Mouse (Mus musculus): ENCODE results near the gene Npl. TPM values are rescaled to one million over a fixed set of nuclear protein-coding genes. Genes with fewer than 3 reads are reported as not detected.
"Not testable (repeated sequence)": the region's sequence is repeated elsewhere in the genome, so short reads cannot be mapped to it uniquely, and the experiment has no call there.

The Npl gene
- polyA plus RNA-seq, 1 experiment from 2014 or later: 13.3 TPM

DNA sequence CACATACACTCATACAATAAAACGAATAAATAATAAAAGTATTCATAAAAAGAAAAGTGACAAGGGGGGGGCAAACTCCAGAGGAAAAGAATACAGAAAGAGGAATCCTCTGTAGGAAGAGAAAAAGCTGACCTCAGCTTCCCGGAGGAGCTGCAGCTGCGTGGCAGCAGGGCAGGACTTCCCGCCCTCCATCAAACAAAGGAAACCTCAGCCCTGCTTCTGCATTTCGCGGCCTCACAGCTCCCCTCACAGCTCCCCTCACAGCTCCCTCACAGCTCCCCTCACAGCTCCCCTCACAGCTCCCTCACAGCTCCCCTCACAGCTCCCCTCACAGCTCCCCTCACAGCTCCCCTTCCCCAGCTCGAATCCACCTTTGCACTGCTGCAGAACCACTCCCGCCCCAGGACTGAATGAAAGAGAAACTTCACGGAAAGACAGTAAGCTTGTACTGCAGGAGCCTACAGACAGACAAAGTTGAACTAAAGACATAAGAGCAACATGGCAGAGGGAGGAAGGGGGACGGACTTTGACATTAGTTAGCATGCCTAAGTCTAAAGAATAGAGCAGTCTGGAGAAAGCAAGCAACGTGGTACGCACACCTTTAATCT lies 17.5 kb downstream of the Npl start:
- Histone ChIP-seq H3K4me1 (ENCODE audit: control insufficient read depth, insufficient read depth, low read length) (peaks cover 12% of the 10 kb centered on the region), H3K27me3 (ENCODE audit: control insufficient read depth, insufficient read depth, low read depth, low read length) (no peaks in the 10 kb centered on the region), H3K27ac (ENCODE audit: low read length) (peak overlapping the region; percentile 67), H3K4me3 (ENCODE audit: low read depth, low read length) (no peak overlapping the region), H3K9me3 (replicated peaks; ENCODE audit: control insufficient read depth, low read length, poor library complexity, severe bottlenecking) (no peaks in the 10 kb centered on the region), H3K9ac (ENCODE audit: low read depth, low read length) (0 out of 2 replicates have a peak overlapping the region, but pooled peaks have one; percentile 43), H3K4me2 (ENCODE audit: low read length) (peak overlapping the region; percentile 40), H3K36me3 (ENCODE audit: control insufficient read depth, insufficient read depth, low read length) (no peaks in the 10 kb centered on the region)
- WGBS: 8% methylated on average over 12 of the region's 12 CpGs
- peak; percentile 40; the same call in 1 of the 2 replicates for ATAC-seq

DNA sequence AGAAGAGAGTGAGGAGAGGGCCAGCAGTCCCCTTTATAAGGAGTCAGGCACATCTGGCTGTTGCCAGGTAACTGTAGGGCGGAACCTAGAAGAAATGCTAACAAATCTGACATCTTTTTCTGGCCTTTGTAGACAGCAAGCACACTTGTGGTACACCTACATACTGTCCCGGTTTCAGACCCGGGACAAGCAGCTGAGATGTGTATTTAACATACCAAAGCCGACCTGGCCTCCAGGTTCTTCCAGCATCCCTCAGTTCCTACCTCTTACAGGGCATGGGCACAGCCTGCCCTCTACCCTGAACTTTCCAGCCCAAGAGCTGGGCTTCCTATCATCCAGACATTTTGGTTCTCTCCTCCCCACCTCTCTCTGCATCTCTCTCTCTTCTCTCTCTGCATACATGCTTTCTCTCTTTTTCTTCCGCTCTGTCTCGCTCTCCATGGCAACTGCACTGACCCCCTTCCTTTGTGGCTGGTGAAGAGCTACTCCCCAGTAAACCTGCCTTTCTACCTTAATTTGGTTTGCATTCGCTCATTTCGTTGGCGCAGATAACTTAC lies 18.1 kb downstream of the Npl start:
- Histone ChIP-seq H3K36me3 (ENCODE audit: control insufficient read depth, insufficient read depth, low read length) (no peaks in the 10 kb centered on the region), H3K27ac (ENCODE audit: low read length) (peak overlapping the region; percentile 67), H3K9me3 (replicated peaks; ENCODE audit: control insufficient read depth, low read length, poor library complexity, severe bottlenecking) (no peaks in the 10 kb centered on the region), H3K27me3 (ENCODE audit: control insufficient read depth, insufficient read depth, low read depth, low read length) (no peaks in the 10 kb centered on the region), H3K9ac (ENCODE audit: low read depth, low read length) (no peak overlapping the region), H3K4me2 (ENCODE audit: low read length) (peak overlapping the region; percentile 40), H3K4me3 (ENCODE audit: low read depth, low read length) (no peak overlapping the region), H3K4me1 (ENCODE audit: control insufficient read depth, insufficient read depth, low read length) (peaks cover 12% of the 10 kb centered on the region)
- 12% methylated on average over 9 of the region's 9 CpGs for WGBS
- peak; percentile 77 for ATAC-seq

DNA sequence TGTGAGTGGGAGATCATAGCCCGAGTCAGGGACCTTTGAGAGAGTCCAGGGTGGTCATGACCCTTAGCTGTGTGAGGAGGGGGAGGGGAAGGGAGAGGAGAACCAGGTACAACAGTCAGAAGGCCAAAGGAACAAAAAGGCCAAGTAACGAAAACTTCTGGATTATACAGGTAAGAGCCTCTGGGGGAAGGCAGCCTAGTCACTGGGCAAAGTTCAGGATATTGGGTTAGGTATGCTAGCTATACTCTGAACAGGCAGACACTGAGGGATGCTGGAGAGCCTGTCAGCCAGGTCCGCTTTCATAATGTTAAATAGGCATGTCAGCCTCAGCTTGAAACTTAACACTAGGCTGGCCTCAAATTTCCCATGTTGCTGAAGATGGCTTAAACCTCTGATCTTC lies 27.7 kb downstream of the Npl start:
- Histone ChIP-seq H3K4me3 (ENCODE audit: low read depth, low read length) (no peak overlapping the region), H3K4me1 (ENCODE audit: control insufficient read depth, insufficient read depth, low read length) (no peaks in the 10 kb centered on the region), H3K27ac (ENCODE audit: low read length) (no peak overlapping the region), H3K9ac (ENCODE audit: low read depth, low read length) (no peak overlapping the region), H3K4me2 (ENCODE audit: low read length) (no peak overlapping the region), H3K27me3 (ENCODE audit: control insufficient read depth, insufficient read depth, low read depth, low read length) (no peaks in the 10 kb centered on the region), H3K9me3 (replicated peaks; ENCODE audit: control insufficient read depth, low read length, poor library complexity, severe bottlenecking) (no peaks in the 10 kb centered on the region), H3K36me3 (ENCODE audit: control insufficient read depth, insufficient read depth, low read length) (no peaks in the 10 kb centered on the region)
- no peak for ATAC-seq
- WGBS: 69% methylated on average over 3 of the region's 3 CpGs

DNA sequence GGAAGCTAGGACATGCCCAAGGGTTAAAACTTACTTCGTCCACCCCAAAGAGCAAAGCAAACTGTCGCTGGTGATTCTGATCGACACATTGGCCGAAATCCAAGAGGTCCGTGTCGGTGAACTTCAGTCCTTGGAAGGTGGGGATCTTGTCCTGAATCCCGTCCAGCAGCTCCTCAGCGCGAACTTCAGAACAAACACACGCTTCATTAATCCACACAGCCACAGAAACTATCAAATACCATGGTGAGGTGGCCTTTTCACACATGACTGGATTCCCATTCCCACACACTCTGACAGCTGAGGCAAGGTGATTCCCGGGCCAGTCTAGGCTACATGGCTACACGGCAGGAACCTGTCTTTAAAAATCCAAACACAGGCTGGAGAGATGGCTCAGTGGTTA lies 34.5 kb downstream of the Npl start:
- Histone ChIP-seq H3K4me1 (ENCODE audit: control insufficient read depth, insufficient read depth, low read length) (no peaks in the 10 kb centered on the region), H3K27me3 (ENCODE audit: control insufficient read depth, insufficient read depth, low read depth, low read length) (no peaks in the 10 kb centered on the region), H3K4me3 (ENCODE audit: low read depth, low read length) (no peak overlapping the region), H3K36me3 (ENCODE audit: control insufficient read depth, insufficient read depth, low read length) (no peaks in the 10 kb centered on the region), H3K27ac (ENCODE audit: low read length) (no peak overlapping the region), H3K9ac (ENCODE audit: low read depth, low read length) (no peak overlapping the region), H3K4me2 (ENCODE audit: low read length) (no peak overlapping the region), H3K9me3 (replicated peaks; ENCODE audit: control insufficient read depth, low read length, poor library complexity, severe bottlenecking) (no peaks in the 10 kb centered on the region)
- ATAC-seq: no peak
- 86% methylated on average over 12 of the region's 12 CpGs for WGBS

DNA sequence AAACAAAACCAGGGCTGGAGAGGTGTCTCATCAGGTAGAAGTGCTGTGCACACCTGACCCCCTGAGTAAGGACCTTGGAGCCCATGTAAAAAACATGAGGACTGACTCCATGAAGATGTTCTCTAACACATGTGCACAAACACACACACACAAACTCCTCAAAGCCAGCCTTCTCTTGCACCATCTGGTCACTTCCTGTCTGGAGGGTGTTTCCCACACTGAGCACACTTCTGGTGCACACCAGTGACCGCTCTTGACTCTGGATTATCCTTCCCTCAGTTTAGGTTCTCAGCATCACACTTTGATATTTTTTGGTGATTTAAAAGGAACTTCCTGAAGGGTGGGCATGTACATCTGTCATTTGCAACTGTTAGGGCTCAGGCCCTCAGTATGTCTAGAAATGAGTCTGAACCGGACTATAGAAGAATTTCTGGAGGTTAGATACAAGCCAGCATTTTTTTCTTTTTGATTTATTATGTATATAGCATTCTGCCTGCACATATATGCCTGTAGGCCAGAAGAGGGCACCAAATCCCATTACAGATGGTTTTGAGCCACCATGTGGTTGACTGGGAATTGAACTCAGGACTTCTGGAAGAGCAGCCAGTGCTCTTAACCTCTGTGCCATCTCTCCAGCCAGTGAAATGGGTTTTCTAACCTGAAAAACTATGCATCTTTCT lies 39.4 kb downstream of the Npl start:
- WGBS: 63% methylated on average over 2 of the region's 2 CpGs

DNA sequence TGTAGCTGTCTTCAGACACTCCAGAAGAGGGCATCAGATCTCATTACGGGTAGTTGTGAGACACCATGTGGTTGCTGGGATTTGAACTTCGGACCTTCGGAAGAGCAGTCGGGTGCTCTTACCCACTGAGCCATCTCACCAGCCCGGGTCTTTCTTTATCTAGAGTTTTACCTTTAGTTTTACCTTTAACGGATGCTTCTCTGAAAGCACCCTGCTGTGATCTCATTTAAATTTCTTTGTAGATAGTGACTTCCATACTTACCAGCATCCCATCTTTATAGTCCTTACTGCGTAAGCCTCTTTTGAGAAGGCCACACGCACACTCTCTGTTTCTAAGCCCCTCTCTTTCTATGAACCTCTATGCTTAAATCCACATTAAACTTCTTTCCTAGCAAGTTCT lies 40.3 kb downstream of the Npl start:
- H3K9ac ChIP-seq (ENCODE audit: low read depth, low read length); H3K4me3 ChIP-seq (ENCODE audit: low read depth, low read length); H3K4me2 ChIP-seq (ENCODE audit: low read length); H3K27me3 ChIP-seq (ENCODE audit: control insufficient read depth, insufficient read depth, low read depth, low read length); H3K27ac ChIP-seq (ENCODE audit: low read length); ATAC-seq; H3K36me3 ChIP-seq (ENCODE audit: control insufficient read depth, insufficient read depth, low read length); H3K4me1 ChIP-seq (ENCODE audit: control insufficient read depth, insufficient read depth, low read length); H3K9me3 ChIP-seq (replicated peaks; ENCODE audit: control insufficient read depth, low read length, poor library complexity, severe bottlenecking): not testable (repeated sequence)
- WGBS: 63% methylated on average over 8 of the region's 8 CpGs

More for the DNA sequence above, 39.4 kb downstream of the Npl start:
- ATAC-seq: no peak
- H3K9ac ChIP-seq (ENCODE audit: low read depth, low read length): no peak overlapping the region
- H3K27me3 ChIP-seq (ENCODE audit: control insufficient read depth, insufficient read depth, low read depth, low read length): no peaks in the 10 kb centered on the region
- H3K36me3 ChIP-seq (ENCODE audit: control insufficient read depth, insufficient read depth, low read length): no peaks in the 10 kb centered on the region
- H3K4me2 ChIP-seq (ENCODE audit: low read length): no peak overlapping the region
- no peak overlapping the region for H3K4me3 ChIP-seq (ENCODE audit: low read depth, low read length)
- H3K9me3 ChIP-seq (replicated peaks; ENCODE audit: control insufficient read depth, low read length, poor library complexity, severe bottlenecking): no peaks in the 10 kb centered on the region
- no peak overlapping the region for H3K27ac ChIP-seq (ENCODE audit: low read length)
- H3K4me1 ChIP-seq (ENCODE audit: control insufficient read depth, insufficient read depth, low read length): no peaks in the 10 kb centered on the region

DNA sequence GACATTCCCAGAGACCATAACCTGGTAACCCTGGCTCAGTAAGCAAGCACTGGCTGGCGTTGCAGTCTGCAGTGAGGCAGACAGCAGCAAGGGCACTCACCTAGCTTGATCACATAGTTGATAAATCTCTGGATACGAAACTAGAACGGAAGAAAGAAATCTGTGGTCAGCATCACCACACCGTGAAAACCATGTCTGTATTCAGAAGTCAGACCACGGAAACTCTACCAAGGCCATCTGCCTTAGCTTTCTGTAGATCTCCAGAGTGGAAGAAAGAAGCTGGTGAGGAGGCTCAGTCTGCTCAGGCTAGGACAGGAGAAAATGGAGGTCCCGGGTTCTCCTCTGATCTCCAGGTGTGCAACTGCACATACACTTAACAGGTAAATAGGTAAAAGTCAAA lies 40.8 kb downstream of the Npl start:
- H3K36me3 ChIP-seq (ENCODE audit: control insufficient read depth, insufficient read depth, low read length): no peaks in the 10 kb centered on the region

DNA sequence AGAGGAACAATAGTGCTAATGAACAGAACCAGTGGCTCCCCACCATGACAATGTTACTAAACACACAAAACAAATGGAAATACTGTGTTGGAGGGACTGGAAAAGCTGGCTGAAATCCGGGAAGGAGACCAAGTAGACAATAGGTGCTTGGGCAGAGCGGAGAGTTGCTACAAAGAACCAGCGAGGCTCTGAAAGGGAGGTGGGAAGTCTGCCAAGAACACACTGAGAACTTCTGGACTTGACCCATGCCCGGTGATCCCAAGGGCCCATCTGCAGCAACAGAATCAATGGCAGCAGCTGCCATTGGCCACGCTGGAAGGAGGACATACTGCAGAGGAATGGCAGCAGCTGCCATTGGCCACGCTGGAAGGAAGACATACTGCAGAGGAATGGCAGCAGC lies 43.6 kb downstream of the Npl start:
- ATAC-seq: no peak

More for the DNA sequence above, 40.8 kb downstream of the Npl start:
- no peaks in the 10 kb centered on the region for H3K4me1 ChIP-seq (ENCODE audit: control insufficient read depth, insufficient read depth, low read length)
- no peaks in the 10 kb centered on the region for H3K9me3 ChIP-seq (replicated peaks; ENCODE audit: control insufficient read depth, low read length, poor library complexity, severe bottlenecking)
- no peaks in the 10 kb centered on the region for H3K27me3 ChIP-seq (ENCODE audit: control insufficient read depth, insufficient read depth, low read depth, low read length)
- no peak for ATAC-seq
- no peak overlapping the region for H3K9ac ChIP-seq (ENCODE audit: low read depth, low read length)
- H3K4me3 ChIP-seq (ENCODE audit: low read depth, low read length): no peak overlapping the region
- 93% methylated on average over 6 of the region's 6 CpGs for WGBS
- no peak overlapping the region for H3K4me2 ChIP-seq (ENCODE audit: low read length)
- no peak overlapping the region for H3K27ac ChIP-seq (ENCODE audit: low read length)

DNA sequence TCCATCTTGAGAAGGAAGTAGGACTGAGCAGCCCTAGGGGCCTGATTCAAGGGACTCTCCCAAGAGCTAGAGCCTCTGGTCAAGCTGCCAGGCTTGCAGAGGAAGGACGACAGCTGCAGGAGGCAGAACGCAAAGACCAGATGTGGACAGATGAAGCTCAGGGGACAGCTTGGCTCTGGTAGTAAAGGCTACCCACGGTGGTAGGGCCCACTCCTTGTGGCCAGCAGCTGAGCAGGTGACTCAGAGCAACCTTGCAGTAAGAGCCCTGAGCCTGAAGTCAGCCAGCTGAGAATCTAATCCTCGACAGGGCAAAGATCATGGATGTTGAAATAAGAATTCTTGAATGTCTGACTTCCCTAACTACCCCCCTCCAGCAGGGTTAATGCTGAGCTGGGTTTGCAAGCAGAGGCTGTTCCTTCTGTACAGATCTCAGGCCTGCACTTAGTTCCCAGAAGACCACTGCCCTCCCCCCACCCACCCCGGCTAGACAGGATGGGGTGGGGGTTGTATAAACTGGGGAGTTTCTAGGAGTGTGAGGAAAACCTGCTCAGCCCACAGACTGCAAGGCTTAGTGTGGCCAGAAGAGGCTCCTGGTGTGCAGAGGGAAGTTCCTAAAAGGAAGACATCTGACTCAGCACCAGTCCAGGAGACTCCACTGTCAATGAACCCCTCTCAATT lies 48.1 kb downstream of the Npl start:
- H3K27ac ChIP-seq (ENCODE audit: low read length): no peak overlapping the region
- WGBS: 62% methylated on average over 5 of the region's 5 CpGs
- H3K9ac ChIP-seq (ENCODE audit: low read depth, low read length): no peak overlapping the region
- H3K4me3 ChIP-seq (ENCODE audit: low read depth, low read length): no peak overlapping the region
- no peaks in the 10 kb centered on the region for H3K4me1 ChIP-seq (ENCODE audit: control insufficient read depth, insufficient read depth, low read length)
- no peaks in the 10 kb centered on the region for H3K27me3 ChIP-seq (ENCODE audit: control insufficient read depth, insufficient read depth, low read depth, low read length)
- no peak for ATAC-seq
- H3K4me2 ChIP-seq (ENCODE audit: low read length): no peak overlapping the region
- no peaks in the 10 kb centered on the region for H3K9me3 ChIP-seq (replicated peaks; ENCODE audit: control insufficient read depth, low read length, poor library complexity, severe bottlenecking)
- H3K36me3 ChIP-seq (ENCODE audit: control insufficient read depth, insufficient read depth, low read length): no peaks in the 10 kb centered on the region

More for the DNA sequence above, 43.6 kb downstream of the Npl start:
- 50% methylated on average over 5 of the region's 6 CpGs for WGBS
- no peak overlapping the region for H3K9ac ChIP-seq (ENCODE audit: low read depth, low read length)
- no peaks in the 10 kb centered on the region for H3K27me3 ChIP-seq (ENCODE audit: control insufficient read depth, insufficient read depth, low read depth, low read length)
- no peak overlapping the region for H3K4me2 ChIP-seq (ENCODE audit: low read length)
- no peaks in the 10 kb centered on the region for H3K9me3 ChIP-seq (replicated peaks; ENCODE audit: control insufficient read depth, low read length, poor library complexity, severe bottlenecking)
- no peaks in the 10 kb centered on the region for H3K36me3 ChIP-seq (ENCODE audit: control insufficient read depth, insufficient read depth, low read length)
- no peak overlapping the region for H3K27ac ChIP-seq (ENCODE audit: low read length)
- no peak overlapping the region for H3K4me3 ChIP-seq (ENCODE audit: low read depth, low read length)
- H3K4me1 ChIP-seq (ENCODE audit: control insufficient read depth, insufficient read depth, low read length): no peaks in the 10 kb centered on the region
